ENCODE assay signal across 8 mouse cellular contexts in genomic region chr7:30973251-30973500, GRCm38 (mm10). TPM values are rescaled to one million over a fixed set of nuclear protein-coding genes. Genes with fewer than 3 reads are reported as not detected.
A peak's percentile ranks its signal among the peaks of the same experiment; 100 is the strongest.
DNase-seq lines count a peak whose midpoint lies in the region; ATAC-seq and TF ChIP-seq lines count a peak whose summit lies in the region.

TSS of gene Lsr (minus strand) at chr7:30973464.

- peak within 1 kb of the TSS; percentile 90 for H3K27ac ChIP-seq in kidney, embryonic 15.5 days
- H3K27ac ChIP-seq in bone marrow, adult 2 months (ENCODE audit: control insufficient read depth, insufficient read depth, low read depth, low read length, poor library complexity) = peak within 1 kb of the TSS; percentile 45; the same call in 1 of the 2 replicates
- no peak within 1 kb of the TSS for H3K27ac ChIP-seq in forebrain, embryonic 15.5 days (replicated peaks)
- H3K27ac ChIP-seq in liver, embryonic 13.5 days = peak within 1 kb of the TSS; percentile 9; the same call in 1 of the 2 replicates
- H3K27ac ChIP-seq in stomach, embryonic 14.5 days (ENCODE audit: low read length) = peak within 1 kb of the TSS; percentile 89

- under 1% methylated on average over 19 of the region's 19 CpGs for WGBS in kidney, embryonic 15.5 days
- WGBS in bone marrow, adult 2 months = 5% methylated on average over 19 of the region's 19 CpGs
- under 1% methylated on average over 19 of the region's 19 CpGs for WGBS in forebrain, embryonic 15.5 days
- 3% methylated on average over 19 of the region's 19 CpGs for WGBS in liver, embryonic 13.5 days (ENCODE audit: insufficient replicate concordance)
- WGBS in stomach, embryonic 14.5 days = 1% methylated on average over 19 of the region's 19 CpGs

- no peaks in the 10 kb centered on the region for H3K9me3 ChIP-seq in kidney, embryonic 15.5 days (replicated peaks)
- H3K9me3 ChIP-seq in forebrain, embryonic 15.5 days = no peaks in the 10 kb centered on the region
- no peaks in the 10 kb centered on the region for H3K9me3 ChIP-seq in liver, embryonic 13.5 days (replicated peaks)
- H3K9me3 ChIP-seq in stomach, embryonic 14.5 days (ENCODE audit: control insufficient read depth, low read depth, low read length) = no peaks in the 10 kb centered on the region

- H3K9ac ChIP-seq in kidney, embryonic 15.5 days = peak within 1 kb of the TSS; percentile 42
- H3K9ac ChIP-seq in forebrain, embryonic 15.5 days (replicated peaks) = peak within 1 kb of the TSS; percentile 33
- H3K9ac ChIP-seq in liver, embryonic 13.5 days = peak within 1 kb of the TSS; percentile 51
- H3K9ac ChIP-seq in stomach, embryonic 14.5 days (replicated peaks; ENCODE audit: low read depth, low read length) = peak within 1 kb of the TSS; percentile 49

- TF ChIP-seq CTCF in bone marrow, adult 2 months (IDR thresholded peaks at IDR 0.05; ENCODE audit: control insufficient read depth, insufficient read depth, low read length) = no peak

- peaks cover 5% of the 10 kb centered on the region; the same call in 1 of the 2 replicates for H3K36me3 ChIP-seq in kidney, embryonic 15.5 days
- no peaks in the 10 kb centered on the region for H3K36me3 ChIP-seq in forebrain, embryonic 15.5 days
- no peaks in the 10 kb centered on the region for H3K36me3 ChIP-seq in liver, embryonic 13.5 days
- H3K36me3 ChIP-seq in stomach, embryonic 14.5 days (ENCODE audit: control insufficient read depth, insufficient read depth, low read length) = 0 out of 2 replicates have a peak, but pooled peaks cover 7% of the 10 kb centered on the region

- no peak for TF ChIP-seq POLR2A in bone marrow, adult 2 months (IDR thresholded peaks at IDR 0.05; ENCODE audit: borderline replicate concordance, control insufficient read depth, low read depth, low read length)

- peak; percentile 88 for ATAC-seq in kidney, embryonic 15.5 days (replicated peaks; ENCODE audit: low FRiP score)
- ATAC-seq in forebrain, embryonic 15.5 days (replicated peaks) = peak; percentile 47
- no peak for ATAC-seq in liver, embryonic 13.5 days (ENCODE audit: low read depth)
- ATAC-seq in stomach, embryonic 14.5 days (ENCODE audit: insufficient number of reproducible peaks, insufficient read depth, low FRiP score, low read depth) = no peak; the same call in 1 of the 2 replicates

- peak within 1 kb of the TSS; percentile 65 for H3K4me2 ChIP-seq in kidney, embryonic 15.5 days
- peak within 1 kb of the TSS; percentile 63 for H3K4me2 ChIP-seq in forebrain, embryonic 15.5 days (replicated peaks)
- H3K4me2 ChIP-seq in liver, embryonic 13.5 days = peak within 1 kb of the TSS; percentile 59
- H3K4me2 ChIP-seq in stomach, embryonic 14.5 days (replicated peaks; ENCODE audit: low read depth, low read length) = peak within 1 kb of the TSS; percentile 53

- H3K4me1 ChIP-seq in kidney, embryonic 15.5 days = peaks cover 22% of the 10 kb centered on the region; the same call in 1 of the 2 replicates
- H3K4me1 ChIP-seq in bone marrow, adult 2 months (ENCODE audit: control insufficient read depth, insufficient read depth, low read length) = no peaks in the 10 kb centered on the region
- peaks cover 14% of the 10 kb centered on the region for H3K4me1 ChIP-seq in forebrain, embryonic 15.5 days
- peaks cover 8% of the 10 kb centered on the region for H3K4me1 ChIP-seq in liver, embryonic 13.5 days (replicated peaks)
- no peaks in the 10 kb centered on the region for H3K4me1 ChIP-seq in stomach, embryonic 14.5 days (ENCODE audit: control insufficient read depth, insufficient read depth, low read length)

- DNase-seq in kidney, adult 8-10 months = no peak
- DNase-seq in liver, embryonic 13.5 days = no peak
- DNase-seq in urinary bladder, postnatal 4 days (ENCODE audit: low spot score in 2 of 2) = no peak
- no peak for DNase-seq in gastrocnemius, postnatal 4 days (ENCODE audit: low spot score in 2 of 2)

- H3K4me3 ChIP-seq in kidney, embryonic 15.5 days (replicated peaks) = peak within 1 kb of the TSS; percentile 56
- peak within 1 kb of the TSS; percentile 83 for H3K4me3 ChIP-seq in bone marrow, adult 2 months (replicated peaks; ENCODE audit: control insufficient read depth, low read depth, low read length)
- peak within 1 kb of the TSS; percentile 38 for H3K4me3 ChIP-seq in forebrain, embryonic 15.5 days
- H3K4me3 ChIP-seq in liver, embryonic 13.5 days (replicated peaks) = peak within 1 kb of the TSS; percentile 52
- peak within 1 kb of the TSS; percentile 50 for H3K4me3 ChIP-seq in stomach, embryonic 14.5 days (ENCODE audit: low read depth, low read length)

- H3K27me3 ChIP-seq in kidney, embryonic 15.5 days = peaks cover 21% of the 10 kb centered on the region
- peaks cover 11% of the 10 kb centered on the region for H3K27me3 ChIP-seq in forebrain, embryonic 15.5 days
- peaks cover 22% of the 10 kb centered on the region for H3K27me3 ChIP-seq in liver, embryonic 13.5 days
- no peaks in the 10 kb centered on the region for H3K27me3 ChIP-seq in stomach, embryonic 14.5 days (ENCODE audit: control insufficient read depth, insufficient read depth, low read length)

RNA-seq across cellular contexts. Expression of gene Lsr, which starts in this region (rescaled TPM):
- polyA plus RNA-seq in kidney, embryonic 15.5 days (2015; fragmentation: Nextera tagmentation; extraction: Ambion mirVana) = 62.7 and 62.8 TPM in 2 replicates
- 0.81 and 4.2 TPM in 2 replicates for polyA plus RNA-seq in bone marrow, adult 2 months (2011; ENCODE audit: insufficient read depth, insufficient read length, low replicate concordance, missing spikeins)
- 16.0 and 20.0 TPM in 2 replicates for polyA plus RNA-seq in forebrain, embryonic 15.5 days (2015; fragmentation: Nextera tagmentation; extraction: Ambion mirVana)
- polyA plus RNA-seq in liver, embryonic 13.5 days (2015; fragmentation: Nextera tagmentation; extraction: Ambion mirVana) = 20.9 and 22.3 TPM in 2 replicates
- 70.5 and 79.5 TPM in 2 replicates for polyA plus RNA-seq in stomach, embryonic 14.5 days (2014; fragmentation: Nextera tagmentation; extraction: Ambion mirVana)
- total RNA-seq in gastrocnemius, postnatal 4 days (2021) = under 1 TPM; 0.74 to 0.75 TPM

Comparison
In these comparisons a context has a peak if more than half of its experiments do, and no peak if none do; other contexts are left out.
1. ATAC-seq: peak in kidney, embryonic 15.5 days (single experiment) and forebrain, embryonic 15.5 days (single experiment); none in liver, embryonic 13.5 days (single experiment) and stomach, embryonic 14.5 days (single experiment).
2. Peak in every context shown above with its lines, with median percentiles within 50 percentile points of each other: H3K4me2 ChIP-seq, H3K4me3 ChIP-seq and H3K9ac ChIP-seq.